Mouse (Mus musculus) heart, embryonic 16.5 days (tissue): ENCODE data around the gene Acta1. TPM values are rescaled to one million over a fixed set of nuclear protein-coding genes. Genes with fewer than 3 reads are reported as not detected.
A peak's percentile ranks its signal among the peaks of the same experiment; 100 is the strongest.

Source experiments
- ATAC-seq: fragments of 200-750 bp; cut with Nextera tagmentation; replicated peaks from 2 replicates; pipeline ENCODE4 v1.8.0; 2017; ENCODE audit warnings: moderate number of reproducible peaks; ENCODE audit not compliant: insufficient read depth, low FRiP score; ENCODE audit errors: extremely low read depth
- H3K27ac ChIP-seq: fragments of 300-500 bp; sonication (generic); 2 replicates; pipeline ENCODE4 v1.5.1; 2014; ENCODE audit warnings: mild to moderate bottlenecking, low read length, control low read depth, moderate library complexity
- H3K27me3 ChIP-seq: fragments of 300-500 bp; sonication (generic); 2 replicates; pipeline ENCODE4 v1.6.1; 2014; ENCODE audit warnings: low read length, mixed read lengths; ENCODE audit not compliant: control insufficient read depth, insufficient read depth
- H3K36me3 ChIP-seq: fragments of 300-500 bp; sonication (generic); 2 replicates; pipeline ENCODE4 v1.6.1; 2014; ENCODE audit not compliant: control insufficient read depth, insufficient read depth
- H3K4me1 ChIP-seq: fragments of 300-500 bp; sonication (generic); 2 replicates; pipeline ENCODE4 v1.6.1; 2014; ENCODE audit warnings: low read length, mixed read lengths; ENCODE audit not compliant: control insufficient read depth, insufficient read depth
- H3K4me2 ChIP-seq: fragments of 300-500 bp; sonication (generic); 2 replicates; pipeline ENCODE4 v1.6.1; 2014; ENCODE audit warnings: low read depth, mild to moderate bottlenecking, control low read depth, low read length
- H3K4me3 ChIP-seq: fragments of 300-500 bp; sonication (generic); 2 replicates; pipeline ENCODE4 v1.5.1; 2014; ENCODE audit warnings: mild to moderate bottlenecking, control low read depth, low read length
- H3K9ac ChIP-seq: fragments of 300-500 bp; sonication (generic); 2 replicates; pipeline ENCODE4 v1.6.1; 2014; ENCODE audit warnings: low read length, control low read depth
- H3K9me3 ChIP-seq: fragments of 300-500 bp; sonication (generic); replicated peaks from 2 replicates; pipeline ENCODE4 v1.6.1; 2016; ENCODE audit warnings: low read length; ENCODE audit not compliant: control insufficient read depth
- WGBS: fragments of 180-500 bp; shearing (Covaris S2); extraction: QIAGEN DNeasy Blood & Tissue Kit; methylation state at CpG from one replicate; pipeline ENCODE4 v1.1.7; 2014; 5-methylcytosine and 5-hydroxymethylcytosine counted together
- polyA plus RNA-seq: library from polyadenylated mRNA; unstranded; fragments of >200 nt; fragmentation: Nextera tagmentation; extraction: Ambion mirVana; gene quantifications from 2 replicates; pipeline ENCODE4 v1.2.1, GENCODE M21; 2015

Gene Acta1
- polyA plus RNA-seq, 1 experiment from 2014 or later, result 247 TPM

GRCm38 (mm10) chr8:123874324-123874723 lies 20.2 kb downstream of the Acta1 start:
- Histone ChIP-seq H3K27ac (no peak overlapping the region), H3K27me3 (no peaks in the 10 kb centered on the region), H3K4me2 (no peak overlapping the region), H3K4me1 (no peaks in the 10 kb centered on the region), H3K9ac (no peak overlapping the region), H3K4me3 (no peak overlapping the region), H3K36me3 (no peaks in the 10 kb centered on the region), H3K9me3 (no peaks in the 10 kb centered on the region)
- no peak for ATAC-seq
- 64% methylated on average over 11 of the region's 11 CpGs for WGBS

GRCm38 (mm10) chr8:123873364-123873763 lies 21.2 kb downstream of the Acta1 start:
- Histone ChIP-seq H3K9ac (no peak overlapping the region), H3K4me3 (no peak overlapping the region), H3K4me1 (no peaks in the 10 kb centered on the region), H3K27me3 (no peaks in the 10 kb centered on the region), H3K36me3 (no peaks in the 10 kb centered on the region), H3K9me3 (no peaks in the 10 kb centered on the region), H3K4me2 (no peak overlapping the region), H3K27ac (no peak overlapping the region)
- WGBS, result 29% methylated on average over 6 of the region's 6 CpGs
- no peak for ATAC-seq

GRCm38 (mm10) chr8:123872048-123872447 lies 22.5 kb downstream of the Acta1 start:
- no peaks in the 10 kb centered on the region for H3K27me3 ChIP-seq
- no peaks in the 10 kb centered on the region for H3K36me3 ChIP-seq
- H3K4me3 ChIP-seq, result no peak overlapping the region
- H3K9ac ChIP-seq, result no peak overlapping the region
- H3K9me3 ChIP-seq, result no peaks in the 10 kb centered on the region
- ATAC-seq, result peak; percentile 37; the same call in 1 of the 2 replicates
- no peak overlapping the region for H3K27ac ChIP-seq
- WGBS, result 45% methylated on average over 9 of the region's 9 CpGs
- no peaks in the 10 kb centered on the region for H3K4me1 ChIP-seq
- H3K4me2 ChIP-seq, result no peak overlapping the region

GRCm38 (mm10) chr8:123866971-123867370 lies 27.6 kb downstream of the Acta1 start:
- Histone ChIP-seq H3K9ac (no peak overlapping the region), H3K9me3 (no peaks in the 10 kb centered on the region), H3K27ac (no peak overlapping the region), H3K4me2 (no peak overlapping the region), H3K36me3 (no peaks in the 10 kb centered on the region), H3K27me3 (peaks cover 6% of the 10 kb centered on the region; the same call in 1 of the 2 replicates), H3K4me3 (no peak overlapping the region), H3K4me1 (no peaks in the 10 kb centered on the region)
- WGBS, result 29% methylated on average over 5 of the region's 5 CpGs
- no peak; the same call in 1 of the 2 replicates for ATAC-seq

- no peak for ATAC-seq
- peaks cover 6% of the 10 kb centered on the region; the same call in 1 of the 2 replicates for H3K27me3 ChIP-seq
- H3K4me3 ChIP-seq, result no peak overlapping the region
- no peaks in the 10 kb centered on the region for H3K9me3 ChIP-seq
- H3K36me3 ChIP-seq, result no peaks in the 10 kb centered on the region
- H3K27ac ChIP-seq, result no peak overlapping the region
- no peak overlapping the region for H3K9ac ChIP-seq
- H3K4me1 ChIP-seq, result no peaks in the 10 kb centered on the region
- no peak overlapping the region for H3K4me2 ChIP-seq
- WGBS, result 66% methylated on average over 7 of the region's 7 CpGs
These were observed 28.8 kb downstream of the Acta1 start for GRCm38 (mm10) chr8:123865786-123866185.

GRCm38 (mm10) chr8:123860386-123860785 lies 34.2 kb downstream of the Acta1 start:
- ATAC-seq, result no peak
- H3K27me3 ChIP-seq, result peaks cover 6% of the 10 kb centered on the region; the same call in 1 of the 2 replicates
- H3K4me3 ChIP-seq, result no peak overlapping the region; the same call in 1 of the 2 replicates
- no peak overlapping the region for H3K9ac ChIP-seq
- no peaks in the 10 kb centered on the region for H3K36me3 ChIP-seq
- no peaks in the 10 kb centered on the region for H3K9me3 ChIP-seq
- WGBS, result 70% methylated on average over 4 of the region's 4 CpGs
- H3K27ac ChIP-seq, result no peak overlapping the region
- peak overlapping the region; percentile 79 for H3K4me2 ChIP-seq
- peaks cover 6% of the 10 kb centered on the region for H3K4me1 ChIP-seq

- Histone ChIP-seq H3K9me3 (peaks cover under 1% of the 10 kb centered on the region; the same call in 1 of the 2 replicates), H3K27ac (peak within 1 kb of the TSS; percentile 40; the same call in 1 of the 2 replicates), H3K27me3 (peaks cover 6% of the 10 kb centered on the region; the same call in 1 of the 2 replicates), H3K36me3 (no peaks in the 10 kb centered on the region), H3K4me1 (peaks cover 6% of the 10 kb centered on the region), H3K4me3 (peak within 1 kb of the TSS; percentile 86), H3K4me2 (peak within 1 kb of the TSS; percentile 79), H3K9ac (peak within 1 kb of the TSS; percentile 81)
- peak; percentile 56 for ATAC-seq
- 1% methylated on average over 48 of the region's 48 CpGs for WGBS
These were observed 34.8 kb downstream of the Acta1 start, which contains the start of gene Ccsap for GRCm38 (mm10) chr8:123859648-123860259. Ccsap (minus strand) TSS chr8:123860209.

GRCm38 (mm10) chr8:123858941-123859647 lies 35.5 kb downstream of the Acta1 start:
- H3K9ac ChIP-seq, result peak overlapping the region; percentile 81
- H3K27ac ChIP-seq, result peak overlapping the region; percentile 40; the same call in 1 of the 2 replicates
- under 1% methylated on average over 79 of the region's 79 CpGs for WGBS

GRCm38 (mm10) chr8:123858574-123858940 lies 36.0 kb downstream of the Acta1 start:
- no peak for ATAC-seq
- H3K4me1 ChIP-seq, result peaks cover 6% of the 10 kb centered on the region
- peaks cover 6% of the 10 kb centered on the region; the same call in 1 of the 2 replicates for H3K27me3 ChIP-seq
- no peak overlapping the region for H3K27ac ChIP-seq
- peak overlapping the region; percentile 81 for H3K9ac ChIP-seq
- no peaks in the 10 kb centered on the region for H3K36me3 ChIP-seq
- H3K4me3 ChIP-seq, result peak overlapping the region; percentile 86
- peak overlapping the region; percentile 79 for H3K4me2 ChIP-seq
- H3K9me3 ChIP-seq, result peaks cover 2% of the 10 kb centered on the region; the same call in 1 of the 2 replicates
- 1% methylated on average over 17 of the region's 17 CpGs for WGBS

More at GRCm38 (mm10) chr8:123858941-123859647, 35.5 kb downstream of the Acta1 start:
- peak overlapping the region; percentile 79 for H3K4me2 ChIP-seq
- H3K9me3 ChIP-seq, result peaks cover 2% of the 10 kb centered on the region; the same call in 1 of the 2 replicates
- peaks cover 6% of the 10 kb centered on the region for H3K4me1 ChIP-seq
- no peaks in the 10 kb centered on the region for H3K36me3 ChIP-seq
- H3K27me3 ChIP-seq, result peaks cover 6% of the 10 kb centered on the region; the same call in 1 of the 2 replicates
- peak overlapping the region; percentile 86 for H3K4me3 ChIP-seq
- ATAC-seq, result peak; percentile 99
